Mouse (Mus musculus): ENCODE results near the gene Lcmt1. TPM values are rescaled to one million over a fixed set of nuclear protein-coding genes. Genes with fewer than 3 reads are reported as not detected.

The Lcmt1 gene
- total RNA-seq, 2 experiments from 2014 or later = 24.2 to 25.3 TPM

Other genes with a start within 250 kb of the Lcmt1 start
- 10 to 100 TPM; 20.1 to 20.7 TPM for gene Tnrc6a, start 245.9 kb upstream of the Lcmt1 start, total RNA-seq (2021)
- not detected for gene Slc5a11, start 155.0 kb upstream of the Lcmt1 start, total RNA-seq (2021)
- 10 to 100 TPM; 16.4 to 19.0 TPM for gene Arhgap17, start 131 bp downstream of the Lcmt1 start, total RNA-seq (2021)
- not detected for gene Aqp8, start 92.5 kb downstream of the Lcmt1 start, total RNA-seq (2021)
- under 1 TPM; 0.12 to 0.20 TPM for gene Zkscan2, start 130.7 kb downstream of the Lcmt1 start, total RNA-seq (2021)

Data from gastrocnemius, postnatal 14 days (tissue).